Mouse (Mus musculus): ENCODE results near the gene Rgs7. TPM values are rescaled to one million over a fixed set of nuclear protein-coding genes. Genes with fewer than 3 reads are reported as not detected.

Gene Rgs7
- polyA plus RNA-seq, 1 experiment: 0.54 TPM

DNA sequence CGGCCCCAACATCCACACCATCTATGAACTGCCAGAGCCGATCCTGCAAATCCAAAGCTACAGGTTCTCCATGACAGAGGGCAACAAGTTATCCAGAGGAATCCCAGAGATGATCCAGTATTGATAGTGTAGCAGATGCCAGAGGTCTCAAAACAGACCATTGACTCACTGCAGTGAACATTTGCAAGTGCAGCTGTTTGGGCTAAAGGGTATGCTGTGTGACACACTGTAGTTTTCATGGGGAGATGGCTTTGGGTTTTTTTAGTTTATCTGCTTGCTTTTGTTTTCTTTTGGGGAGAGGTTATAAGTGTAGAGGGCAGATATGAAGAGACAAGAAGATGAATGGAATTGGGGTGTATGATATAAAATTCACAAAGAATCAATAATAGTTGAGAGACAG lies 124.2 kb downstream of the Rgs7 start:
- DNase-seq: no peak
- no peak for TF ChIP-seq POLR2A (IDR thresholded peaks at IDR 0.05; ENCODE audit: control insufficient read depth, extremely low read depth, insufficient read depth, low read length, poor library complexity)
- TF ChIP-seq CTCF (IDR thresholded peaks at IDR 0.05; ENCODE audit: borderline replicate concordance, control insufficient read depth, extremely low read depth, insufficient read depth, low read length, poor library complexity): no peak

DNA sequence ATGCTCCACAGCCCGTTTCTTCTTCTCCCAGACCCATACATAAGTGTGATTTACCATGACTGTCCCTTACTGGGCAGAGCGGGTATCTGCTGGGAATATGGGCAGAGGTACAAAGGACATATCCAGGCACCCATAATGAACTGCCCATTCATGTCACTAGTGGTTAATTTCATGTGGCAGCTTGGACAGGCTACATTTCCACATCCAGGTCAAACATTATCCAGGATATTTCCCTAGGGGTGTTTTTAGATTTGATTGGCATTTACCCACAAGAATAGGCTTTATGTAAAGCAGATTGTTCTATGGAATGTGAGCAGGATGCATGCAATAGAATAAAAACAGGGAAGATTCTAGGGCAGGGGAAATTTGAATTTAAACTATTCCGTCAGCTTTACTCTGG lies 128.7 kb downstream of the Rgs7 start:
- H3K27ac ChIP-seq (ENCODE audit: control insufficient read depth, insufficient read depth, low read length): no peak overlapping the region
- no peaks in the 10 kb centered on the region for H3K36me3 ChIP-seq (ENCODE audit: control insufficient read depth, insufficient read depth, low read length)
- no peak for TF ChIP-seq POLR2A (IDR thresholded peaks at IDR 0.05; ENCODE audit: control insufficient read depth, extremely low read depth, insufficient read depth, low read length, poor library complexity)
- no peak for TF ChIP-seq CTCF (IDR thresholded peaks at IDR 0.05; ENCODE audit: borderline replicate concordance, control insufficient read depth, extremely low read depth, insufficient read depth, low read length, poor library complexity)
- no peak overlapping the region for H3K4me3 ChIP-seq (ENCODE audit: control insufficient read depth, insufficient read depth, low read length)
- H3K27me3 ChIP-seq (ENCODE audit: control insufficient read depth, insufficient read depth, low read length): no peaks in the 10 kb centered on the region
- H3K4me1 ChIP-seq (replicated peaks; ENCODE audit: control insufficient read depth, insufficient read depth, low read length): no peaks in the 10 kb centered on the region
- 93% methylated on average over 3 of the region's 3 CpGs for WGBS
- no peak for DNase-seq

More for the DNA sequence above, 124.2 kb downstream of the Rgs7 start:
- Histone ChIP-seq H3K27me3 (ENCODE audit: control insufficient read depth, insufficient read depth, low read length) (no peaks in the 10 kb centered on the region), H3K4me1 (replicated peaks; ENCODE audit: control insufficient read depth, insufficient read depth, low read length) (no peaks in the 10 kb centered on the region), H3K27ac (ENCODE audit: control insufficient read depth, insufficient read depth, low read length) (no peak overlapping the region), H3K4me3 (ENCODE audit: control insufficient read depth, insufficient read depth, low read length) (no peak overlapping the region), H3K36me3 (ENCODE audit: control insufficient read depth, insufficient read depth, low read length) (no peaks in the 10 kb centered on the region)
- 92% methylated on average over 2 of the region's 2 CpGs for WGBS

DNA sequence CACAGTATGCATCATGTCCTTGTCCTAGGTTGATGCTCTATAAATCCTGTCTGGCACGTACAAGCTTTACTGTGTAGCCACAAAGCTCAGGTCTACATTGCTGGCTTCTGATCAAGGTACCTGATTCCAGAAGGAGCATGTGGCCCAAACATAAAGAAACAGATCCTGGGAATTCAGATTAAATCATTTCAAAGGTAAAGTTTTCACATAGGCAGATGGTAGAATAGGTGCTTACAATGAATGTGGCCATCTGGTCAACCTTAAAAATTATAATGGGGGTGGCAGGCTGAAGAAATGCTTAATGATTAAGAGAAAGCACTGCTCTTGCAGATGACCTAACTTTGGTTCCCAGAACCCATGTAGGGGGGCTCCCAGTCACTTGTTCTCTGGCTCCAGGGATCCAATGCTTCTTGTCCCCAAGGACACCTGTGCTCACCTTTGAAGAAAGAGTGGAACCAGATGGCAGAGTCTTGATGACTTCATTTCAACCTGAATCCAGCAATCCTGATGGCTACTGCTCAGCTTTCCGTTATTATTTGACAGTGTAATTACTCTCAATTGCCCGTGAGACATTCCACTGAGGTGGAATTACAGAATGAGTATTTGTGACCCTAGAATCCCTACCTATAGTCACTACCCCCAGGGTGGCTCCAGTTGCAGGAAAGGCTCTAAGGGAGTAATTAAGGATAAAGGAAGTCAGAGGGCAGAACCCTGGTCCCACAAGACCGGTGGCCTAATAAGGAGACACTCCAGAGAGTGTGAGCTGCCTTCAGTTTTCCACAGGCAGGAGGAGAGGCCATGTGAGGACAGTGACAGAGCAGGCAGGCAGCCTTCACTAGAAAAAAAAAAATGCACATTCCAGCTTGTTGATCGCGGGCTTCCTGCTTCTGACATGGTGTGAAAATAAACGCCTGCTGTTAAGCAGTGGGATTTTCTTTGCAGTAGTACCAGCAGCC lies 132.6 kb downstream of the Rgs7 start:
- no peak for DNase-seq
- WGBS: 63% methylated on average over 7 of the region's 7 CpGs
- Histone ChIP-seq H3K27ac (ENCODE audit: control insufficient read depth, insufficient read depth, low read length) (no peak overlapping the region), H3K27me3 (ENCODE audit: control insufficient read depth, insufficient read depth, low read length) (no peaks in the 10 kb centered on the region), H3K36me3 (ENCODE audit: control insufficient read depth, insufficient read depth, low read length) (no peaks in the 10 kb centered on the region), H3K4me1 (replicated peaks; ENCODE audit: control insufficient read depth, insufficient read depth, low read length) (no peaks in the 10 kb centered on the region), H3K4me3 (ENCODE audit: control insufficient read depth, insufficient read depth, low read length) (no peak overlapping the region)
- TF ChIP-seq CTCF (IDR thresholded peaks at IDR 0.05; ENCODE audit: borderline replicate concordance, control insufficient read depth, extremely low read depth, insufficient read depth, low read length, poor library complexity): no peak
- TF ChIP-seq POLR2A (IDR thresholded peaks at IDR 0.05; ENCODE audit: control insufficient read depth, extremely low read depth, insufficient read depth, low read length, poor library complexity): no peak

DNA sequence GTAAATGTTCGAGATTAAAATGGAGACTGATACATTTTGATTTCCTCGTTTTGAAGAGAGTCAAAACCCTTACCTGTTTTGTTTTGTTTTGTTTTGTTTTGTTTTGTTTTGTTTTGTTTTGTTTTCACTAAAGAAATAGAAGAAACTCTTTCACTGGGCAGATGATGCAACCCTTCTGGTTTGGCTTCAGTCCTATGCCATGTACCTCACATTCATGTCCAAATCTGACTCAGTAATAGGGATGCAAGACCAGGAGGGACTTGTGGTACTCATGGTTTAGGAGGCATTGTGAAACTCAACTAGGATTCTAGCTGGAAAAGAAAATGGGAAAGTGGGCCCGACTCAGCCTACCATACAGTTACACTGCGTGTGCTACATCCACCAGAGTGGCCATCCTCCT lies 139.4 kb downstream of the Rgs7 start:
- WGBS: 84% methylated on average over 4 of the region's 4 CpGs
- Histone ChIP-seq H3K27ac (ENCODE audit: control insufficient read depth, insufficient read depth, low read length) (no peak overlapping the region), H3K27me3 (ENCODE audit: control insufficient read depth, insufficient read depth, low read length) (no peaks in the 10 kb centered on the region), H3K4me3 (ENCODE audit: control insufficient read depth, insufficient read depth, low read length) (no peak overlapping the region), H3K4me1 (replicated peaks; ENCODE audit: control insufficient read depth, insufficient read depth, low read length) (no peaks in the 10 kb centered on the region), H3K36me3 (ENCODE audit: control insufficient read depth, insufficient read depth, low read length) (no peaks in the 10 kb centered on the region)
- TF ChIP-seq CTCF (IDR thresholded peaks at IDR 0.05; ENCODE audit: borderline replicate concordance, control insufficient read depth, extremely low read depth, insufficient read depth, low read length, poor library complexity) (no peak), POLR2A (IDR thresholded peaks at IDR 0.05; ENCODE audit: control insufficient read depth, extremely low read depth, insufficient read depth, low read length, poor library complexity) (no peak)
- no peak for DNase-seq

DNA sequence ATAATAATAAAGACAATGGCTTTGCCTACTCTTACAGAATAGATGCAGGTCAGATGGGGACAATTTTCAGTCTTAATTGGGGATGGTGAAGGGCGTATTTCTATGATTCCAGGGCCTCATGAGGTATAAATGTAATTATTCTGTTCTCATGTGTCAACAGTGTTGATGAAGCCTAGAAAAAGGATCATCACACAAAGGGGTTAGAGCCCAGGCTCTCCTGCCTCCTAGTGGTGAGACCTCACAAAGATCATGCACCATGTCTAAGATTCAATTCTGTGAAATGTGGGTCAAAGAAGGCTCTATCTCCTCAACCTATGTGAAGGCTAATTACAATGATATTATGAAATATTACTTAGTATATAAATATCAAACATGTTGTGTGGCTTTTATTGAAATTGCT lies 146.1 kb downstream of the Rgs7 start:
- DNase-seq: no peak
- no peak overlapping the region for H3K4me3 ChIP-seq (ENCODE audit: control insufficient read depth, insufficient read depth, low read length)
- WGBS: 100% methylated on average over 1 of the region's 1 CpGs
- H3K4me1 ChIP-seq (replicated peaks; ENCODE audit: control insufficient read depth, insufficient read depth, low read length): no peaks in the 10 kb centered on the region
- TF ChIP-seq CTCF (IDR thresholded peaks at IDR 0.05; ENCODE audit: borderline replicate concordance, control insufficient read depth, extremely low read depth, insufficient read depth, low read length, poor library complexity) (no peak), POLR2A (IDR thresholded peaks at IDR 0.05; ENCODE audit: control insufficient read depth, extremely low read depth, insufficient read depth, low read length, poor library complexity) (no peak)
- no peak overlapping the region for H3K27ac ChIP-seq (ENCODE audit: control insufficient read depth, insufficient read depth, low read length)
- no peaks in the 10 kb centered on the region for H3K27me3 ChIP-seq (ENCODE audit: control insufficient read depth, insufficient read depth, low read length)
- H3K36me3 ChIP-seq (ENCODE audit: control insufficient read depth, insufficient read depth, low read length): no peaks in the 10 kb centered on the region

DNA sequence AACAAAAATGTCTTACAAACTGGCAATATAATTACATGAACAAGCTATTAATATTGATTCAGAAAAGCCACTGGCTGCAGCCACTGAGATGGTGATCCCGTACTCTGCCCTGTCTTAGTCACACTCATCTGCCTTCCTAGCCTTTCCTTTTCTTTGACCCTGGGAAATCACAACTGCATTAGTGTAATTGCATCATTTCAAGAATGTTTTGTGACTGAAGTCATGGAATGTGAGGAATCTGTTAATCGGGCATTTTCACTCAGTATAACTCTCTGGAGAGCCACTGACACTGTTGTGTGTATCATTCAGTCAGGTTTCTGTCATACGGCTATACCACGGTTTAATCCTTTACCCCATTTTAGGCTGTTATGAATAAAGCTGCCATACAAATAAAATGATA lies 156.1 kb downstream of the Rgs7 start:
- no peak for DNase-seq
- Histone ChIP-seq H3K27me3 (ENCODE audit: control insufficient read depth, insufficient read depth, low read length) (no peaks in the 10 kb centered on the region), H3K4me1 (replicated peaks; ENCODE audit: control insufficient read depth, insufficient read depth, low read length) (no peaks in the 10 kb centered on the region), H3K27ac (ENCODE audit: control insufficient read depth, insufficient read depth, low read length) (no peak overlapping the region), H3K36me3 (ENCODE audit: control insufficient read depth, insufficient read depth, low read length) (no peaks in the 10 kb centered on the region), H3K4me3 (ENCODE audit: control insufficient read depth, insufficient read depth, low read length) (no peak overlapping the region)
- no peak for TF ChIP-seq POLR2A (IDR thresholded peaks at IDR 0.05; ENCODE audit: control insufficient read depth, extremely low read depth, insufficient read depth, low read length, poor library complexity)
- 91% methylated on average over 4 of the region's 4 CpGs for WGBS
